Mouse (Mus musculus): ENCODE measurements around the gene Gm20388.

DNA sequence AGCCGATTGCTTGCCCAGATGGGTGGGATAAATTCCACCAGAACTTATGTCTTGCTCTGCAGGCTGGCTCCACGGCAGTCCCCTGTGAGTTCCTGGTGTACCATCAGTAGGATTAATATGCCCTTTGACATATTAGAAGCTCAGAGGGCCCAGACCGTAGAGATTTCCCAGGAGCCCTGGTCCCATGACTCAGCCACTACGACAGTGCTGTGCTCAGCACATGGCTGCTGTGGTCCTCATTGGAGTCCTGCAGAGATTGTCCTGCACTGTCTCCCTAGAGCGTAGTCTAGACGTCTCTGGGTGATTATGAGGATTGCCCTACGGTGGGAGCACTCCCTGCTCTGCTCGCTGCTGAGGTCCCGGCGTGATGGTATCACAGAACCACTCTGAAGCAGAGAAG, 4384.3 kb downstream of the Gm20388 start:
- no peak for TF ChIP-seq CTCF (IDR thresholded peaks at IDR 0.05; ENCODE audit: low read depth, low read length)
- no peak for TF ChIP-seq EP300 (IDR thresholded peaks at IDR 0.05; ENCODE audit: insufficient read depth, low read depth, low read length)

All from ES-Bruce4 (cell line).